Mouse (Mus musculus) heart, adult 2 months (tissue): ENCODE data around the gene Lsm4.
A peak's percentile ranks its signal among the peaks of the same experiment; 100 is the strongest.

Experiments
- CTCF ChIP-seq: fragments of 200-600 bp; IDR thresholded peaks from 2 replicates; pipeline ENCODE4 v1.8.1; 2022; ENCODE audit warnings: antibody characterized with exemption, mild to moderate bottlenecking, moderate library complexity
- EP300 ChIP-seq: fragments of 200-500 bp; IDR thresholded peaks from 2 replicates; pipeline ENCODE4 v1.6.1; 2011; ENCODE audit warnings: low read depth, low read length, control low read depth; ENCODE audit not compliant: insufficient read depth
- POLR2A ChIP-seq: fragments of 200-500 bp; IDR thresholded peaks from 2 replicates; pipeline ENCODE4 v1.6.1; 2011; ENCODE audit warnings: mild to moderate bottlenecking, low read depth, low read length, control low read depth; ENCODE audit not compliant: insufficient read depth

- TF ChIP-seq POLR2A (0 out of 2 replicates have a peak, but pooled peaks have one; percentile 24), CTCF (no peak), EP300 (peak; percentile 64; the same call in 1 of the 2 replicates)
These were observed 27.4 kb upstream of the Lsm4 start for GRCm38 (mm10) chr8:70645501-70646224.
